Mouse (Mus musculus) macrophage (primary cell): ENCODE measurements around the gene Olfr1033. TPM values are rescaled to one million over a fixed set of nuclear protein-coding genes. Genes with fewer than 3 reads are reported as not detected.

Source experiments
- polyA plus RNA-seq: library from polyadenylated mRNA; stranded (reverse); fragments of 250-400 nt; gene quantifications from 3 replicates; pipeline ENCODE4 v1.2.4, GENCODE M21; 2018; ENCODE audit warnings: inconsistent platforms

The Olfr1033 gene
- polyA plus RNA-seq, 1 experiment from 2014 or later = not detected

Other genes starting within 250 kb of the Olfr1033 start
- not detected in 3 replicates for gene Olfr1014, start 247.9 kb upstream of the Olfr1033 start, polyA plus RNA-seq
- gene Olfr1015, start 238.6 kb upstream of the Olfr1033 start, polyA plus RNA-seq = not detected in 3 replicates
- not detected in 3 replicates for gene Olfr1016, start 218.1 kb upstream of the Olfr1033 start, polyA plus RNA-seq
- not detected in 3 replicates for gene Olfr1018, start 202.2 kb upstream of the Olfr1033 start, polyA plus RNA-seq
- gene Olfr1019, start 175.2 kb upstream of the Olfr1033 start, polyA plus RNA-seq = not detected in 3 replicates
- not detected in 3 replicates for gene Olfr1020, start 173.6 kb upstream of the Olfr1033 start, polyA plus RNA-seq
- not detected in 3 replicates for gene Olfr1022, start 152.0 kb upstream of the Olfr1033 start, polyA plus RNA-seq
- not detected in 3 replicates for gene Olfr1023, start 135.0 kb upstream of the Olfr1033 start, polyA plus RNA-seq
- not detected in 3 replicates for gene Olfr1024, start 115.6 kb upstream of the Olfr1033 start, polyA plus RNA-seq
- not detected in 3 replicates for gene Olfr1025-ps1, start 105.4 kb upstream of the Olfr1033 start, polyA plus RNA-seq
- not detected in 3 replicates for gene Olfr1026, start 99.1 kb upstream of the Olfr1033 start, polyA plus RNA-seq
- gene Olfr1028, start 70.2 kb upstream of the Olfr1033 start, polyA plus RNA-seq = not detected in 3 replicates
- gene Olfr1029, start 46.7 kb upstream of the Olfr1033 start, polyA plus RNA-seq = not detected in 3 replicates
- gene Olfr1030, start 41.4 kb upstream of the Olfr1033 start, polyA plus RNA-seq = not detected in 3 replicates
- not detected in 3 replicates for gene Olfr1031, start 30.3 kb upstream of the Olfr1033 start, polyA plus RNA-seq
- gene Olfr1032, start 15.1 kb upstream of the Olfr1033 start, polyA plus RNA-seq = not detected in 3 replicates
- not detected in 3 replicates for gene Olfr1034, start 25.2 kb downstream of the Olfr1033 start, polyA plus RNA-seq
- gene Olfr1036, start 53.4 kb downstream of the Olfr1033 start, polyA plus RNA-seq = not detected in 3 replicates
- gene Olfr1037, start 66.8 kb downstream of the Olfr1033 start, polyA plus RNA-seq = not detected in 3 replicates
- not detected in 3 replicates for gene Olfr1039, start 115.3 kb downstream of the Olfr1033 start, polyA plus RNA-seq
- not detected in 3 replicates for gene Olfr1040, start 126.1 kb downstream of the Olfr1033 start, polyA plus RNA-seq
- not detected in 3 replicates for gene Olfr1042, start 141.2 kb downstream of the Olfr1033 start, polyA plus RNA-seq
- not detected in 3 replicates for gene Olfr1043, start 146.9 kb downstream of the Olfr1033 start, polyA plus RNA-seq
- gene Olfr1044, start 157.2 kb downstream of the Olfr1033 start, polyA plus RNA-seq = not detected in 3 replicates
- gene Olfr52, start 165.1 kb downstream of the Olfr1033 start, polyA plus RNA-seq = not detected in 3 replicates
- gene Olfr1045, start 182.4 kb downstream of the Olfr1033 start, polyA plus RNA-seq = not detected in 3 replicates
- not detected in 3 replicates for gene Olfr1046, start 198.7 kb downstream of the Olfr1033 start, polyA plus RNA-seq
- not detected in 3 replicates for gene Olfr1047, start 210.8 kb downstream of the Olfr1033 start, polyA plus RNA-seq
- not detected in 3 replicates for gene Olfr1048, start 219.7 kb downstream of the Olfr1033 start, polyA plus RNA-seq
- not detected in 3 replicates for gene Olfr1049, start 237.7 kb downstream of the Olfr1033 start, polyA plus RNA-seq